Mouse (Mus musculus) urinary bladder, postnatal 25 days (tissue): ENCODE results near the gene Hspa14.

Source experiments
- DNase-seq: peaks from one replicate; pipeline ENCODE4 v3.0.0; 2022; ENCODE audit warnings: low spot score

Hspa14 gene

GRCm38 (mm10) chr2:3512552-3513454 lies at the start of gene Hspa14, which contains the start of the genes Gm45902 and Cdnf:
TSS of gene Hspa14 (minus strand) at chr2:3512814.
TSS of gene Gm45902 (minus strand) at chr2:3512790.
TSS of gene Cdnf (plus strand) at chr2:3513030.
- DNase-seq = peak; percentile 88

GRCm38 (mm10) chr2:3546588-3546987 lies 34.0 kb upstream of the Hspa14 start:
- peak; percentile 52 for DNase-seq

GRCm38 (mm10) chr2:3546055-3546454 lies 33.4 kb upstream of the Hspa14 start:
- DNase-seq = no peak

- DNase-seq = no peak
Measured at GRCm38 (mm10) chr2:3541307-3542079, 28.9 kb upstream of the Hspa14 start.

- DNase-seq = no peak
Measured at GRCm38 (mm10) chr2:3526288-3526687, 13.7 kb upstream of the Hspa14 start.

- DNase-seq = no peak
Measured at GRCm38 (mm10) chr2:3522558-3522957, 9.9 kb upstream of the Hspa14 start.

GRCm38 (mm10) chr2:3512076-3512475 lies 538 bp downstream of the Hspa14 start:
- DNase-seq = peak; percentile 12

- no peak for DNase-seq
Measured at GRCm38 (mm10) chr2:3500886-3501285, 11.7 kb downstream of the Hspa14 start.

GRCm38 (mm10) chr2:3499543-3499942 lies 13.1 kb downstream of the Hspa14 start:
- no peak for DNase-seq

- DNase-seq = no peak
Measured at GRCm38 (mm10) chr2:3493833-3494409, 18.7 kb downstream of the Hspa14 start.

- DNase-seq = no peak
Measured at GRCm38 (mm10) chr2:3489816-3490215, 22.8 kb downstream of the Hspa14 start.

- no peak for DNase-seq
Measured at GRCm38 (mm10) chr2:3480239-3480638, 32.4 kb downstream of the Hspa14 start.

GRCm38 (mm10) chr2:3475746-3476251 lies 36.8 kb downstream of the Hspa14 start:
- DNase-seq = no peak

- DNase-seq = peak; percentile 98
Measured at GRCm38 (mm10) chr2:3474861-3475283, 37.7 kb downstream of the Hspa14 start, which contains the start of gene Suv39h2. TSS of gene Suv39h2 (minus strand) at chr2:3475031.

GRCm38 (mm10) chr2:3474361-3474805 lies 38.2 kb downstream of the Hspa14 start:
- DNase-seq = peak; percentile 53

GRCm38 (mm10) chr2:3473891-3474290 lies 38.7 kb downstream of the Hspa14 start:
- DNase-seq = no peak

GRCm38 (mm10) chr2:3456590-3456989 lies 56.0 kb downstream of the Hspa14 start:
- no peak for DNase-seq

GRCm38 (mm10) chr2:3453096-3453495 lies 59.5 kb downstream of the Hspa14 start:
- DNase-seq = no peak

- DNase-seq = no peak
Measured at GRCm38 (mm10) chr2:3449431-3449830, 63.2 kb downstream of the Hspa14 start.

GRCm38 (mm10) chr2:3445984-3446383 lies 66.6 kb downstream of the Hspa14 start:
- no peak for DNase-seq

GRCm38 (mm10) chr2:3444206-3444605 lies 68.4 kb downstream of the Hspa14 start:
- no peak for DNase-seq
